In the genomic region with DNA sequence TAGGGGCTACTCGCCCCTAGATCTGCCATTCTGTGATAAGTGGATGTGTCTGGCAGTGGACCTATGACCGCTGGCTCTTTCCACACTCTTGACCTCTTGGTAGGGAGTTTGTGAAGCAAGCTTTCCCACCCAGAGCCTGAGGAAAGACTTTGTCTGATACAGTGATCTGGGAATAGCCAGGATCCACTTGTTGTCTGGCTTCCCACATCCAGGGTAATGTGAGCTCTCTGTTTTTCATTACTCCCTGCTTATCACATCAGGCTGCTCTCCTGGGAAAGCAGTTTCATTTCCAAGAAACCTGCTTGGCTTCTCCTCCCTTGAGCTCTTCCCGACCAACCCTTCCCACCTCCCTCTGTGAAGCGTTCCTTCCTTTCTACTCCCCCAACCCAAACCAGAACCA, we compare ENCODE assay signal across 10 mouse cellular contexts. TPM values are rescaled to one million over a fixed set of nuclear protein-coding genes. Genes with fewer than 3 reads are reported as not detected.
DNase-seq lines count a peak whose midpoint lies in the region; ATAC-seq and TF ChIP-seq lines count a peak whose summit lies in the region.
"Had no signal": no experiment of that assay in that cellular context is flagged by ENCODE, and none has a peak within 500 bp of the region (broad histone marks: within the 10 kb centered on the region; RNA-seq: fewer than 3 reads in every experiment).

No protein-coding gene starts in this region.

- no peaks in the 10 kb centered on the region for H3K4me1 ChIP-seq in lung, postnatal 0 days (ENCODE audit: insufficient read depth, low read depth, low read length)
- H3K4me1 ChIP-seq in neural tube, embryonic 15.5 days = no peaks in the 10 kb centered on the region

- no peaks in the 10 kb centered on the region for H3K27me3 ChIP-seq in lung, postnatal 0 days (replicated peaks; ENCODE audit: insufficient read depth, low read length)
- no peaks in the 10 kb centered on the region for H3K27me3 ChIP-seq in neural tube, embryonic 15.5 days (replicated peaks)
- H3K27me3 ChIP-seq: midbrain, embryonic 13.5 days had no signal

- no peaks in the 10 kb centered on the region for H3K9me3 ChIP-seq in lung, postnatal 0 days (ENCODE audit: low read length)
- no peaks in the 10 kb centered on the region for H3K9me3 ChIP-seq in neural tube, embryonic 15.5 days (replicated peaks)
- H3K9me3 ChIP-seq: midbrain, embryonic 13.5 days had no signal

- no peaks in the 10 kb centered on the region for H3K36me3 ChIP-seq in lung, postnatal 0 days (ENCODE audit: insufficient read depth, low read length)
- no peaks in the 10 kb centered on the region for H3K36me3 ChIP-seq in neural tube, embryonic 15.5 days
- H3K36me3 ChIP-seq: midbrain, embryonic 13.5 days had no signal

- TF ChIP-seq EP300 in lung, postnatal 0 days (IDR thresholded peaks at IDR 0.05) = no peak

- H3K27ac ChIP-seq in lung, postnatal 0 days (ENCODE audit: low read length) = peak overlapping the region; percentile 33; the same call in 1 of the 2 replicates
- H3K27ac ChIP-seq in neural tube, embryonic 15.5 days (replicated peaks) = peak overlapping the region; percentile 38
- H3K27ac ChIP-seq: midbrain, embryonic 13.5 days had no signal

- intact Hi-C loops in left cerebral cortex, postnatal 10 days (cut with DNase I) = no loop called here

- DNase-seq in heart, adult 11 months = peak; percentile 96
- no peak for DNase-seq in heart, postnatal 4 days
- DNase-seq in lung, postnatal 0 days (ENCODE audit: low spot score) = peak; percentile 15
- DNase-seq in lung, postnatal 10 days = no peak
- DNase-seq in fibroblast of lung, adult 2 months (ENCODE audit: low read depth) = peak; percentile 50
- no peak for DNase-seq in left cerebral cortex, postnatal 10 days (ENCODE audit: extremely low spot score in 1 of 2, low spot score in 2 of 2)

- H3K4me3 ChIP-seq in lung, postnatal 0 days (ENCODE audit: low read depth, low read length) = no peak overlapping the region
- no peak overlapping the region for H3K4me3 ChIP-seq in neural tube, embryonic 15.5 days (replicated peaks)
- H3K4me3 ChIP-seq: midbrain, embryonic 13.5 days had no signal

- 58% methylated on average over 4 of the region's 4 CpGs for WGBS in lung, postnatal 0 days
- WGBS in neural tube, embryonic 15.5 days = 75% methylated on average over 4 of the region's 4 CpGs

- TF ChIP-seq CTCF in lung, postnatal 0 days (IDR thresholded peaks at IDR 0.05) = no peak

- peak; percentile 32 for ATAC-seq in lung, postnatal 0 days
- ATAC-seq in neural tube, embryonic 15.5 days (ENCODE audit: low FRiP score) = peak; percentile 47; the same call in 1 of the 2 replicates
- ATAC-seq: midbrain, embryonic 13.5 days; Patski had no signal

- H3K9ac ChIP-seq in lung, postnatal 0 days (replicated peaks; ENCODE audit: low read depth) = no peak overlapping the region
- H3K9ac ChIP-seq in neural tube, embryonic 15.5 days (replicated peaks) = no peak overlapping the region
- H3K9ac ChIP-seq: lung, embryonic 14.5 days; midbrain, embryonic 13.5 days had no signal

- no peak overlapping the region for H3K4me2 ChIP-seq in lung, postnatal 0 days (replicated peaks; ENCODE audit: low read depth, low read length)
- H3K4me2 ChIP-seq in neural tube, embryonic 15.5 days = no peak overlapping the region
- H3K4me2 ChIP-seq: lung, embryonic 14.5 days; midbrain, embryonic 13.5 days had no signal

RNA-seq across cellular contexts. Expression of gene Gm45716, which starts 44.5 kb away (rescaled TPM):
- 10 to 100 TPM; 26.6 to 30.4 TPM for total RNA-seq in heart, postnatal 4 days (2021)
- 11.8 and 11.9 TPM in 2 replicates for polyA plus RNA-seq in lung, postnatal 0 days (2015; fragmentation: Nextera tagmentation; extraction: Ambion mirVana)
- polyA plus RNA-seq in neural tube, embryonic 15.5 days (2015; fragmentation: Nextera tagmentation; extraction: Ambion mirVana) = 16.9 and 19.2 TPM in 2 replicates
- total RNA-seq in left cerebral cortex, postnatal 10 days (2021) = 1 to 10 TPM; 3.7 to 5.0 TPM

Comparison
In these comparisons a context has a peak if more than half of its experiments do, and no peak if none do; other contexts are left out.
1. DNase-seq: peak in heart, adult 11 months (single experiment), lung, postnatal 0 days (single experiment) and fibroblast of lung, adult 2 months (single experiment); none in heart, postnatal 4 days (single experiment), lung, postnatal 10 days (single experiment) and left cerebral cortex, postnatal 10 days (0 of 2).
2. RNA of gene Gm45716, which starts 44.5 kb away (total RNA-seq): 26.6 to 30.4 TPM in heart, postnatal 4 days; 3.7 to 5.0 TPM in left cerebral cortex, postnatal 10 days; every median in the first group is over 4 times any median in the second.